Mouse (Mus musculus): ENCODE results near the gene Srgap2.

The Srgap2 gene

GRCm38 (mm10) chr1:131527281-131528080 is at the start of gene Srgap2, which contains the start of gene Fam72a:
Gene Srgap2, minus strand, starts transcription at chr1:131527352.
Gene Fam72a, plus strand, starts transcription at chr1:131527903.
- DNase-seq: peak; percentile 97

GRCm38 (mm10) chr1:131573721-131574120 is 46.6 kb upstream of the Srgap2 start:
- peak; percentile 64 for DNase-seq

- no peak for DNase-seq
Observed at GRCm38 (mm10) chr1:131570391-131570790, 43.2 kb upstream of the Srgap2 start.

DNA sequence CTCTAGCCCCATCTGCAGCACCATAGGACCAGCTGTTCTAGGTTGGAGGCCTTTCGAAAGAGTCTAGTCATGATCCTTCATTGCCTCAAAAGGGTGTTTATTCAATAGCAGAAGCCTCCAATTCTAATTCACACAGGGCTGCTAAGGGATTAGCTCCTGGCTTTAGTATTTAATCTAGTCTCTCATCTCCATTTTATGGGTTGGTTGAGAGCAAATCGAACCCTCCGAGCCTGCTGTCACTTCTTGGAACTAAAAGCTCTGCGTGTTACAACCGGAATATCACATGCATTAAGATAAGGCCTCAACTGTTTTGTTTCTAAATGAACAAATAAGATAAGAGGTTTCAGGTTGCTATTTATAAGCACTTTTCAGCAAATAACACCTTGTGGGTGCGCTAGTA is 42.6 kb upstream of the Srgap2 start:
- DNase-seq: no peak

DNA sequence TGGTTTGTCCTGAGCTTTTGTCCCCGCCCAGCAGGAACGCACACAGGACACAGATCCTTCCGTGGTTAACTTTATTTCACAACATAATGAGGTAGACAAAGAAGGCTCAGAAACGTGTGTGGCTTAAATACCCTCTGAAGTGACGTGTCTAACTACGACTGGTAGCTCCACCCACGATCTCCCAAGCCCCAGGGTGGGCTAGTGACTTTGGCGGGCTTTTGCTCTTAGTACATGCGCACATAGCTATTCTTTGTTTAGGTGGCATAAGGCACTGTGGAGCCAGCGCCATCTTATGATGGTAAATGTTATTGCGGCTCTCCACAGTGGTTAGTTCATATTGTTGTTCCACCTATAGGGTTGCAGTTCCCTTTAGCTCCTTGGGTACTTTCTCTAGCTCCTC is 38.9 kb upstream of the Srgap2 start:
- DNase-seq: peak; percentile 46

DNA sequence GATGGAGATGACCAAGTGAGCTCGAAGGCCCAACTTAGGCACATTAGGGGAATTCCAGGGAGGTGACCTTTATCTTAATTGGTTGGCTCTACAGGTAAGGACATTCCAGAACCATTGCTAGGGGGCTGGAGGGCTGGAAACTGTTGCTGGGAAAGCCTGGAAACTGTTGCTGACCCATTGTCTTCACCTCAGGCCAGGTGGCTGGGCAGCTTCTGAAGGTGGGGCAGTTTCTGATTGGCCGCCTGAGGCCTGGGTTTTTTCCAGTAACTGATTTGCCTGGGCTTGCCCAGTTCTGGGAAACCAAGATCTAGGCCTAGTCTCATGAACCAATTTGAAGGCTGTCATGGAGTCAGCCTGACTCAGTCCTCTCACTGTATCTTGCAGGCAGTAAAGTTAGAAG is 34.9 kb upstream of the Srgap2 start:
- DNase-seq: no peak

DNA sequence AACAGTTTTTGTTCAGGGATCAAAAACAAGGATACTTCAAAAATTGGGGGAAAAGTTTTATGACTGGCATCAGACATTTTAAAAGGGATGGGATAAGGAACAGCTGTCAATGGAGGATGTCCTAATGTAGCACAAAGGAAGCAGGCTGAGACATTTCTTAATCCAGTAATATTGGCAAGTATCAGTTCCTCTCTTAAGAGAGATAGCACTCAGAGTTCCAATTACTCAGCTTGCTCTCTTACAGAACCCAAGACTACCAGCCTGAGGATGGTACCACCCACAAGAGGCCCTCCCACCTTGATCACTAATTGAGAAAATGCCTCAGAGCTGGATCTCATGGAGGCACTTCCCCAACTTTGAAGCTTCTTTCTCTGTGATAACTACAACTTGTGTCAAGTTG is 33.3 kb upstream of the Srgap2 start:
- DNase-seq: no peak

- DNase-seq: peak; percentile 75
Observed at GRCm38 (mm10) chr1:131555042-131555812, 28.1 kb upstream of the Srgap2 start.

- DNase-seq: no peak
Observed at GRCm38 (mm10) chr1:131553428-131553827, 26.3 kb upstream of the Srgap2 start.

GRCm38 (mm10) chr1:131551956-131552355 is 24.8 kb upstream of the Srgap2 start:
- no peak for DNase-seq

DNA sequence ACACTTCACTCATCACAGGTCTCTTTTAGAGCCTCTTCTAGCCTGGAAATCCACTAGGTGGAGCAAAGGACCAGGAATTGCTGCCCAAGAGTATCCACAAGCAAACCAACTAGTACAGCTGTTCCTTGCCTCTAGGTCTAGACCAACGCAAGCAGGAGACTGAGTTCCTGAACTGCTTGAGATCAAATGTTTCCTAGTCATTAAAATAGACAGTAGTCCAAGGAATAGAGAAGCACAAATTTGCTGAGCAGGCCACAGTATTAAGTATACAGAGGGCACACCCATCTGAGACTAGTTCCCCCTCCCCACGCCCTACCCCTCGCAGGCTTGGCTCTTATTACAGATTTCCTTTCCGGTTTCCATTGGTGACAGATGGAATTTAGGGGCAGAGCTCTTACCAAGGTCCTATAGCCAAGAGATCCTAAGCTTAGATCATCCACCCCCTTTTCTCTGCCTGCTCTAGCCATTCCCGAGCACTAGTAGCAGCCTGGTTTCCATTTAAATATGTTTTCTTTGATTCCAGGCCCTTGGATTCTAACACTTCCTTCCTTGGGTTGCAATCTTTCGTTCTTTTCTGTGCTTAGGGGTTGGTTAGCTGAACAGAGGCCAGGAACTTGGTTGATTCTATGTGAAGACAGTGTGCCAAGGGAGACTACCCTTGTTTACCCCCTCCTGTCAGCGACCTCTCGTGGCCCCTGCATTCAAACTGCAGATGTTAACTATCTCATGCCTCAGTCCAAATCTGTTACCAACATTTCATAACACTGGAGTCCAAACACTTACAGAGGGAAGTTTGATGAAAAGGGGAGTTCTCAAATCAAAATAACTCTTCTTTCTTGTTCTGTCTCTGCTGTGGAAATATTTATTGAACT is 21.6 kb upstream of the Srgap2 start:
- DNase-seq: no peak

DNA sequence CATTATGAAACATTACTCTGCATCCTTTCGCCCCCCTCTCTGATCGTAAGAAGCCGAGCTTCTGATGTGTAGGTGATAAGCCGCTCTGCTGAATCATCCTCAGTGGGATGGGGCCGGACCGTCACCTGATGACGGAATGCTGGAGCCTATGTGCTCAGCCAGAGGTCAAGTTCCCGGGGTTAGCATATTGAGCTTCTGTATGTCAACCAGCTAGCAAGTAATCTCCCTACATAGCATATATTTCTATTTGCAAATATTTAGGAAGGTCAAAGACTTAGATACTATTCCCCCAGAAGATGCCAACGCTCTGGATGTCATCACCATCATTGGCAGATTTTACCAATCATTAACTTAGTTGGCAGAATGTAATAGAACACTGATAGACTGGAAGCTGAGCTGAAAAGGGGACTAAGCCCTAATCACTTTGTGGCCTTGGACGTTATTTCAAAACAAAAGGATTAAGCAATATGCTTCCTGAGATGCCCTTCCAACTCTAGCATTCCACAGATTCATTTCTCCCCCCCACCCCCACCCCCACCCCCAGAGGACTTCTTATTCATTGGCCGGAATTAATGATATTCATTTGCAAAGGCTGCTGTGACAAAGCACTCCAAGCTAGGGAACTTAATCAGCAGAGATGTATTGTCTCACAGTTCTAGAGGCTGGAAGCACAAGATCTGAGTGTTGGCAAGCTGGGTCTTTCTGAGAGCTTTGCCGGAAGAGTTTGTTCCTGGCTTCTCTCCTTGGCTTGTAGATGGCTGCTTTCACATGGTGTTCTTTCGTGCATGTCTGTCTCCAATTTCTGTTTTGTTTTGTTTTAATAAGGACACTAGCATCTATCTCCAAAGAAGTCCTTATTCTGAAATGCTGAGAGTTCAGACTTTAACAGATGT is 19.9 kb upstream of the Srgap2 start:
- no peak for DNase-seq

DNA sequence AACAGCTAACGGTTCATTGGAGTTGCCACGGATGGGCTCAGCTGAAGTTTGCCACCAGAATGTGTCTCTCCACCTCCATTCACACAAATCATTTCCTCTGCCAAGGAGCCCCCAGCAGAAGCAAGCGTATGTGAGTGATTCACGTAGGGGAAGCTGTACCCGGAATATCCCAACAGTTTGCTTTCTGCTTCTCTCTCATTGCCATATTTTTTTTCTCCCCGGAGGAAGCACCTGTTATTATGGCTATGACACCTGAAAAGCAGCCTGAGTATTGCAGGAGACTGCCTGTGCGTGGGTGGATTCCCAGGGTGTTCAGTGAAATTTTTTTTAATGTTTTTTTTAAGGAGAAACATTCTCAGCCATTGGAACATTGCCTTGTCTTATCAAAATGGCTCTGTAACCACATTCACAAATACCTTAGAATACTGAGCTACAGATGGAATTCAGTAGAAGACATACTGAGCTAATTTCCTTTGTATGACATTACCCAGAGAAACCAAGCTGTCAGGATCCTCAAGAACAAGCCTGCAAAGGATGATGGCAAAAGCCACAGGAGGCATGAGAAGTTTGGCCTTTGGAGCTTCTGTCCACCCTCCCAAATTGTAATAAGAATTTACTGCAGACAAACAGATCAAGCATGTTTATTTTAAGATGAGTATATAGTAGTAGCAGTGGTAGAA is 16.9 kb upstream of the Srgap2 start:
- DNase-seq: no peak

DNA sequence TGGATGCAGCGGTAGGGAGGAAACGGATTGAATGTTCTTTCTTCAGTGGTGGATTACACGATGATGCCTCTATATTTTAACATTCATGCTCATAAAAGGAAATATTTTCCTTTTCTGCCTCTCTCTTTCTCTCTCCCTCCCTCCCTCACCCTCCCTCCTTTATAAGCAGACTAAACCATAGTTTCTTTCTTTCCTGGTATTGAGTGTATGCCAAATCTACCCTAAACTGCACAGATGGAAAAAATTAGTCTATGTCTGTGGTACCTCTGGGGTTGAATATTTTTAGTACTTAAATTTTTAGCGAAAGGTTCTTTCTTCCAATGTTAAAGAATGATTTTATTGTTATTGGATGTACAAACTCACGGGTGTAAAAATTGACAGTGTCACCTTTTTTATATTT is 14.8 kb upstream of the Srgap2 start:
- no peak for DNase-seq

DNA sequence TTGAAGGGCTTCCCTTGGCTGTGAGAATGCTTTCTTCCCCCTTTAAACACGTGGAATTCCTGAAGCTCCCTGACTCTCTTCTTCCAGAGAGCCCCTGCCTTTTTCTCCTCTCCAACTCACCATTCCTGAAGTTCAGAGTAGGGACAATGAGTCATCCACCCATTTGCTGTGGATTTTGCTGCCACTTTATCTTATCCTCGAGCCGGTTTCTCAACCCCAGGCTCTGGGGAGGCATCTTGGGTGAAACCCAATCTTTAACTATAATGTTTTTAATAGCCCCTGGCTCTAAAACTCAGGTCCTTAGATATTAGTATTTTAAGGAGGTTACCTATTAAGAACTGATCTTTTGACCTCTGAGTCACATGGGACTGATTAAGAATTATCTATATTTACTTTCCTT is 14.3 kb upstream of the Srgap2 start:
- DNase-seq: no peak

- no peak for DNase-seq
Observed at GRCm38 (mm10) chr1:131540795-131541194, 13.6 kb upstream of the Srgap2 start.

DNA sequence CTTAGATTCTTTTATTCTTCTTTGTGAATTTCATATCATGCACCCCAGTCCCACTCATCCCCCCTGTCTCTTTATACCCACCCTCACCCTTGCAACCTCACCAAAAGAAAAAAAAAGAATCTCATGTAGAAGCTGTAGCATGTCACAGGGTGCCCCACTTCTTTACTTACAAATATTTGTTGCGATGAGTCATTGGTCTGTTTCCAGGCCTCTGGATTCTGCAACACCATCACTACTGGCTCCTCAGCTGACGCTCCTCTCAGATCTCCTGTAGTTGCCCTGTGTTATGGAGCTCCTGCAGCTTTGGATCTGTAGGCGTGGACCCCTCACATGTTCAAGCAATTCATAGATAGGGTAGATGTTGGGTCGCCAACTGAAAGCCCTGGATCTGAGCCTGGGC is 12.6 kb upstream of the Srgap2 start:
- no peak for DNase-seq

DNA sequence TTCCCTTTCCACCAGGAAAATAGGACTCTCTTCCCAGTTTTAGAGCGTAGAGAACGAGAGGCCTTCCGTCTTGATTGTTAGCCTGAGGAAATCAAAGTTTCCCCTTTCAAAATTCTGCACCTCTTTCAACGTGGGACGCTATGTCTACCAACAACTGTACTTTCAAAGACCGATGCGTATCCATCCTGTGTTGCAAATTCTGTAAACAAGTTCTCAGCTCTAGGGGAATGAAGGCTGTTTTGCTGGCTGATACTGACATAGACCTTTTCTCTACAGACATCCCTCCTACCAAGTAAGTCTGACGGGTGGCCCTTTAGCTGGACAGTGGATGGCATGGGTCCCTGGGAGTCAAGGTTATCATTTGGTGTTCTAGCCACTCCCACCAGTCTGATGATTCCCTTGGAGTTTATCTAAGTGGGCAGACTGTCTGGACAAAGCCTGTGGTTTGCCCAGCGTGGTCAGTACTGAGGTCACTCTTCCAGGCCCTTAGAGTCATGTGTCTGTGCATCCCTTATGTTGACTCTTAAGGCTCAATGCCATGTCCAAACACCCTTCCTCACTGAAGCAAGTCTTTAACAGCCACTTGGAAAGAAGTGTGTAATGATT is 1.5 kb upstream of the Srgap2 start:
- DNase-seq: peak; percentile 14

GRCm38 (mm10) chr1:131528081-131528507 is 942 bp upstream of the Srgap2 start:
- peak; percentile 85 for DNase-seq

DNA sequence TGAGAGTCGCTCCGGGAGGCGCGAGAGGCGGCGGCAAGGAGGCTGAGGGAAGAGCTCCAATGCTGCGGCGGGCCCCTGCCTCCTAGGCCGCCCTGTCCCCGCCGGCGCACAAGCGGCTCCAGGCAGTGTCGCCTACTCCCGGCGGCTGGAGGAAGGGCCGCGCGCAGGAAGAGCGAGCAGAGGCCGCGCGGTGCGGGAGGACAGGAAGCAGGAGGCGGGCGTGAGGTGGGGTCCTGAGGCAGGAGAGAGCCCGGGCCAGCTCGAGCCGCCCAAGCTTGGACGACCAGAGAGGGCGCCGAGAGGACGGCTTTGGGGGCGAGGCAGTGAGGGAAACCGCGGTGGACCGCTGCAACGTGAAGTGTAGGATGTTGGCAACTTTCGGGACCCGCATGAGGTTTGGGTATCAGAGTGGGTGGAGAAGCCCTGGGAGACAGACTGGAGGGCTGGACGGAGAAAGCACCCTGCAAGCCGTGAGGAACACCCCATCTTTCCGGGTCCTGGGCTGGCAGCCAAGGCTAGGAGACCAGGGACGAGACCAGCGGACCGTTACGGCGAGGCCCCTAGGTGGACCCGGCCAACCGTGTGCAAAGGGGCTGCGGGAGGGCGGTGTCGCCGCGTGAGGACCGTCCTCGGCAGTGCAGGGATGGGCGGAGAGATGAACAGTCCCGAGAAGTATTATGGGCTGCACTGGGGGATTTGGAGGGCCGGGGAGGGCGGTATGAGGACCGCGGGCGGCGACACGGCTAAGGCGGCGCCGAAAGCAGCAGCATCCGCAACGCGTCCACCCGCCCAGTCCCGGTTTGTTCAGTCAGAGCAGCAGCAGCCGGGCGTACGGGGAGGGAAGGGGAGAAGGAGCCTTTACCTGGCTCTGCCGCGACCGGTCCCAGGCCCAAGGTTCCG is 531 bp downstream of the Srgap2 start:
- peak; percentile 79 for DNase-seq

Measured in liver (tissue).